Mouse (Mus musculus): ENCODE results near the gene Ikzf3. TPM values are rescaled to one million over a fixed set of nuclear protein-coding genes. Genes with fewer than 3 reads are reported as not detected.

Gene Ikzf3
- polyA plus RNA-seq, 1 experiment = 0.07 TPM

GRCm38 (mm10) chr11:98563921-98564414 is 18.1 kb upstream of the Ikzf3 start:
- TF ChIP-seq POLR2A (IDR thresholded peaks at IDR 0.05; ENCODE audit: borderline replicate concordance, extremely low read depth, insufficient read depth, insufficient read length, poor library complexity, severe bottlenecking) = no peak
- no peak for TF ChIP-seq CTCF (IDR thresholded peaks at IDR 0.05; ENCODE audit: borderline replicate concordance, extremely low read depth, insufficient read depth, insufficient read length)
- DNase-seq (ENCODE audit: low read depth) = no peak

GRCm38 (mm10) chr11:98563025-98563424 is 17.2 kb upstream of the Ikzf3 start:
- no peak for DNase-seq (ENCODE audit: low read depth)
- no peak for TF ChIP-seq POLR2A (IDR thresholded peaks at IDR 0.05; ENCODE audit: borderline replicate concordance, extremely low read depth, insufficient read depth, insufficient read length, poor library complexity, severe bottlenecking)
- TF ChIP-seq CTCF (IDR thresholded peaks at IDR 0.05; ENCODE audit: borderline replicate concordance, extremely low read depth, insufficient read depth, insufficient read length) = no peak

GRCm38 (mm10) chr11:98560942-98561341 is 15.1 kb upstream of the Ikzf3 start:
- TF ChIP-seq CTCF (IDR thresholded peaks at IDR 0.05; ENCODE audit: borderline replicate concordance, extremely low read depth, insufficient read depth, insufficient read length) (no peak), POLR2A (IDR thresholded peaks at IDR 0.05; ENCODE audit: borderline replicate concordance, extremely low read depth, insufficient read depth, insufficient read length, poor library complexity, severe bottlenecking) (no peak)
- DNase-seq (ENCODE audit: low read depth) = peak; percentile 21

- no peak for TF ChIP-seq POLR2A (IDR thresholded peaks at IDR 0.05; ENCODE audit: borderline replicate concordance, extremely low read depth, insufficient read depth, insufficient read length, poor library complexity, severe bottlenecking)
- no peak for TF ChIP-seq CTCF (IDR thresholded peaks at IDR 0.05; ENCODE audit: borderline replicate concordance, extremely low read depth, insufficient read depth, insufficient read length)
- DNase-seq (ENCODE audit: low read depth) = peak; percentile 15
These were observed 9.4 kb upstream of the Ikzf3 start for GRCm38 (mm10) chr11:98555124-98555700.

- DNase-seq (ENCODE audit: low read depth) = no peak
- no peak for TF ChIP-seq CTCF (IDR thresholded peaks at IDR 0.05; ENCODE audit: borderline replicate concordance, extremely low read depth, insufficient read depth, insufficient read length)
- TF ChIP-seq POLR2A (IDR thresholded peaks at IDR 0.05; ENCODE audit: borderline replicate concordance, extremely low read depth, insufficient read depth, insufficient read length, poor library complexity, severe bottlenecking) = no peak
These were observed 8.1 kb upstream of the Ikzf3 start for GRCm38 (mm10) chr11:98553966-98554365.

- DNase-seq (ENCODE audit: low read depth) = peak; percentile 97
- TF ChIP-seq POLR2A (IDR thresholded peaks at IDR 0.05; ENCODE audit: borderline replicate concordance, extremely low read depth, insufficient read depth, insufficient read length, poor library complexity, severe bottlenecking) (peak; percentile 13; the same call in 1 of the 2 replicates), CTCF (IDR thresholded peaks at IDR 0.05; ENCODE audit: borderline replicate concordance, extremely low read depth, insufficient read depth, insufficient read length) (no peak)
These were observed 5.4 kb upstream of the Ikzf3 start, which contains the start of gene Zpbp2 for GRCm38 (mm10) chr11:98550975-98551828. Zpbp2 (plus strand) TSS chr11:98551097.

- DNase-seq (ENCODE audit: low read depth) = no peak
- TF ChIP-seq CTCF (IDR thresholded peaks at IDR 0.05; ENCODE audit: borderline replicate concordance, extremely low read depth, insufficient read depth, insufficient read length) (no peak; the same call in 1 of the 2 replicates), POLR2A (IDR thresholded peaks at IDR 0.05; ENCODE audit: borderline replicate concordance, extremely low read depth, insufficient read depth, insufficient read length, poor library complexity, severe bottlenecking) (no peak)
These were observed 4.6 kb upstream of the Ikzf3 start for GRCm38 (mm10) chr11:98550311-98550974.

GRCm38 (mm10) chr11:98549363-98549762 is 3.5 kb upstream of the Ikzf3 start:
- DNase-seq (ENCODE audit: low read depth) = no peak
- no peak for TF ChIP-seq CTCF (IDR thresholded peaks at IDR 0.05; ENCODE audit: borderline replicate concordance, extremely low read depth, insufficient read depth, insufficient read length)
- no peak for TF ChIP-seq POLR2A (IDR thresholded peaks at IDR 0.05; ENCODE audit: borderline replicate concordance, extremely low read depth, insufficient read depth, insufficient read length, poor library complexity, severe bottlenecking)

GRCm38 (mm10) chr11:98547308-98547693 is 1.5 kb upstream of the Ikzf3 start:
- TF ChIP-seq CTCF (IDR thresholded peaks at IDR 0.05; ENCODE audit: borderline replicate concordance, extremely low read depth, insufficient read depth, insufficient read length) = no peak
- TF ChIP-seq POLR2A (IDR thresholded peaks at IDR 0.05; ENCODE audit: borderline replicate concordance, extremely low read depth, insufficient read depth, insufficient read length, poor library complexity, severe bottlenecking) = no peak
- DNase-seq (ENCODE audit: low read depth) = no peak

GRCm38 (mm10) chr11:98546529-98547307 is 887 bp upstream of the Ikzf3 start:
- DNase-seq (ENCODE audit: low read depth) = no peak
- TF ChIP-seq POLR2A (IDR thresholded peaks at IDR 0.05; ENCODE audit: borderline replicate concordance, extremely low read depth, insufficient read depth, insufficient read length, poor library complexity, severe bottlenecking) = no peak
- no peak for TF ChIP-seq CTCF (IDR thresholded peaks at IDR 0.05; ENCODE audit: borderline replicate concordance, extremely low read depth, insufficient read depth, insufficient read length)

Data from brain, embryonic 14.5 days (tissue).